Mouse (Mus musculus) heart, adult 18-20 months (tissue): ENCODE results near the gene Snupn. TPM values are rescaled to one million over a fixed set of nuclear protein-coding genes. Genes with fewer than 3 reads are reported as not detected.
A peak's percentile ranks its signal among the peaks of the same experiment; 100 is the strongest.
"Not testable (repeated sequence)": the region's sequence is repeated elsewhere in the genome, so short reads cannot be mapped to it uniquely, and the experiment has no call there.

Experiments used
- DNase-seq, 2 experiments: peaks; one replicate each; pipeline ENCODE4 v3.0.0; 2021 to 2022; ENCODE audit warnings: mixed read lengths in 1 of 2
- long read RNA-seq, 2 experiments: library from polyadenylated mRNA; stranded (forward); transcript quantifications; one replicate each; pipeline ENCODE4 v2.0.0; 2021
- total RNA-seq, 2 experiments: library from RNA; stranded (reverse); gene quantifications; 2 replicates each; pipeline ENCODE4 v1.2.3; 2021

Snupn gene
- 10 to 100 TPM; 10.6 to 11.2 TPM for total RNA-seq
- long read RNA-seq, experiment 1, transcript Snupn-201 (9 exons, 1,391 nt) = major isoform, 7 of 11 reads
- long read RNA-seq, experiment 1, partial matches to known transcripts = 3 of 11 reads
- long read RNA-seq, experiment 1, other reads (novel, unspliced or antisense) = 1 of 11 reads
- long read RNA-seq, experiment 2, transcript Snupn-201 (9 exons, 1,391 nt) = major isoform, 6 of 6 reads
- long read RNA-seq, experiment 2, partial matches to known transcripts = 0 of 6 reads
- long read RNA-seq, experiment 2, other reads (novel, unspliced or antisense) = 0 of 6 reads

DNA sequence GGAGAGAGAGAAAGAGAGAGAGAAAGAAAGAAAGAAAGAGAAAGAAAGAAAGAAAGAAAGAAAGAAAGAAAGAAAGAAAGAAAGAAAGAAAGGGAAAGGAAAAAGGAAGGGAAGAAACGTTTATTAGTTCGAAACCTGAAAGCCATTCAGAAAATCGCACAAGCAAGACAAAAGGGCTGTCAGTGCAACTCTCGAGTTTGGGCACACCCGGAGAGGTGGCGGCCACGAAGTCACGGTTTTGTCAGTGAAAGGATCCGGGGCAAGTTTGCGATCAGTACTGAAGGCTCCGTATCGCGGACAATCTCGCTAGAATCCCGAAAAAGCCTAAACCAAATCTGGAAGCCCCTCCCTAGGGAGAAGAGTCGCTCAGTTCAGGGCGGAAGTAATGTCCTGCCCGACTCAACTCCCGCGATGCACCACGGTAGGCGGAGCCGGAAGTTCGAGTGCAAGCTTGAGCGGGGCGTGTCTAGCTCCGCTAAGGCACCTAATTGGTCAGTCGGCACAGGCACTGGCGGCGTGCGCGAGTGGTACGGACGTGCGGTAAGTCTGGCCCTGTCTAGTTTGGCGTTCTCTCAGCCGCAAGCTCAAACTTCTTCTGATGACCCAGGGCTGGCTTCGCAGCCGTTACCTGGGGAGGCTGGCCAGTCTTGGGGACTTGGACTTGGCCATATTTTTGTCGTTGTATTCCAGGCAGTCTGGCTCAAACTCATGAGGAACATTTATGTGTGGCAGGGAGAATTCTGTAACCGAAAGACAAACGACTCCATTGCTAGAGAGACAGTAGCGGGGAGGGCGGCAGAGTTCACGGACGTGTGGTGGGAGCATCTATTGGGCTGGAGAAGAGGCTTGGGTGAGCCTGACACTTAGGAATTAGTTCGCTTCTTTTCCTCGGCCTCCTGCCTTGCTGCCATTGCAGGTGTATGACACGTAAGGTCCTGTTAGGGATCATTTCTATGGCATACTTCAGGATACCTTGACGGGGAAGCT is at the start of gene Snupn:
Snupn (plus strand) TSS at position 465 of the 987 bp plus-strand sequence.
- DNase-seq = peak; percentile 99

DNA sequence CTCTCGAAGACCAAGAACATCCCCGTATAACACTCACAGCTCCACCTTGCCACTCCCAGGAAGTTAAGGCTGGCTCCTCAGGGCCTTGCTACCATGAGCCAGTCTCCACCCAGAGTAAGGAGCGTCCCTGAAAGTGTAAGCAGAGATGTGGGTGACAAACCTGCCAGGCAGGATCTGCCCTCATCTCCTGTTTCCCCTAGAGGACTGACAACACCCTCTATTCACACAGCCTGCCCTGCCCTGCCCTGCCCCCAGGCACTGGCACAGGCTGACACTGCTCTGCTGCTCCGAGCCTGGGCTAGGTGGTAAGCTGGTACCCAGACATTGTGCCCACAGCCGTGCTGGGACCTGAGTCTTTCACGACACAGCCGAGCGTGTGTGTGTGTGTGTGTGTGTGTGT is 49.5 kb upstream of the Snupn start:
- DNase-seq = no peak

GRCm38 (mm10) chr9:56903662-56904061 is 47.0 kb upstream of the Snupn start:
- no peak for DNase-seq

- DNase-seq = peak in 1 of 2 experiments; percentile 28
Measured at GRCm38 (mm10) chr9:56907549-56907948, 43.1 kb upstream of the Snupn start.

- DNase-seq = not testable (repeated sequence)
Measured at GRCm38 (mm10) chr9:56909991-56910390, 40.7 kb upstream of the Snupn start.

GRCm38 (mm10) chr9:56911017-56911416 is 39.7 kb upstream of the Snupn start:
- no peak for DNase-seq

- no peak for DNase-seq
Measured at GRCm38 (mm10) chr9:56913991-56914390, 36.7 kb upstream of the Snupn start.

- no peak for DNase-seq
Measured at GRCm38 (mm10) chr9:56915116-56915515, 35.6 kb upstream of the Snupn start.

DNA sequence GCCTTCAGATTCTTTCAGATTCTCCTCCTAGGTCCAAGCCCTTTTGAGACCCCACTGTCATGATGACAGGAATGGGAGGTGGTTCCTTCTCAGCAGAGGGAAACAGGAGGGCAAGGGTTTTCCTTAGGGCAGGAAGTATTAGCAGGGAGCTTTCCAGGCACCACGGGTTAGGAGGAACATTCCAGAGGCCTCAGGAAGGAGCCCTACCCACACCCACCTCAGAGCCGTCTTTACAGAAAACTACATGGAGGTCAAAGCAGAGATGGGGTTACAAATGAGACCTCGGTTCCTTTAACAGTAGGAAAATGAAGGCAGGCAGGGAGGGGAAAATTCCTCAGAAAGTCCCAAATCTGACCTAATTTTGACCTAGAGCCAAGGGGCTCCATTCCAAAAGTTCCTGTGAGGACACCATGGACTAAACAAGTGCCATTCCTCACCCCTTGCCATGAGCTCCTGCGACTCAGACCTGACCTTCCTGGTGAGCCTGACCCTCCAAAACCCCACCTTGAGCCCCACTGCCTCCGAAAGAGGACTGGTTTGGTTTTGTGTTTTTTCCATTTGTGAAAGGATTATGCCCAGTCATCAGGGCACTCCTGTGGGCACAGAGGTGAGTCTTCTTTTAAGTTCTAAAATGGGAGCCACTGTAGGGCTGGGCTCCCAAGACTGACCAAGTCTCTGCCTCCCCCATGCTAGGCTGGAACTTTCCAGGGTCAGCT is 34.8 kb upstream of the Snupn start:
- DNase-seq = peak; percentile 62 to 71

DNA sequence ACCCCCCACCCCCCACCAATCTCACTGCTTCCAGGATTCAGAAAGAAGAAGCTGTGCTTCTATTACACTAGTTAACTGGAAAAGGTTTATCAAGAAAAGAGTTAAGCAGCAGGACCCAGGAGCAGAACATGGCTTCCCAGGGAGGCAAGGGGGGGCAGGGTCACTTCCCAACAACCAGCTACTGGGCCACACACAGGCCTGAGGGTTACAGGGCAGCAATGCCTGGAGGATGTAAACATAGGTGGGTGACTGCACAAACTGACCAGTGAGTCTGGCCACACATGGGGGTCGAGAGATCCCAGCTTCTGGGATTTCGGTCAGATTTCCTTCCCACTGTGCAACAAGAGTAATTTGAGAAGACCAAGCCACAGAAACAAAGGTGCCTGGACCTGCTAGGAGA is 33.5 kb upstream of the Snupn start:
- DNase-seq = no peak

- no peak for DNase-seq
Measured at GRCm38 (mm10) chr9:56918466-56918865, 32.2 kb upstream of the Snupn start.

GRCm38 (mm10) chr9:56922746-56923145 is 27.9 kb upstream of the Snupn start:
- DNase-seq = no peak

- DNase-seq = no peak
Measured at GRCm38 (mm10) chr9:56923841-56924650, 26.6 kb upstream of the Snupn start.

DNA sequence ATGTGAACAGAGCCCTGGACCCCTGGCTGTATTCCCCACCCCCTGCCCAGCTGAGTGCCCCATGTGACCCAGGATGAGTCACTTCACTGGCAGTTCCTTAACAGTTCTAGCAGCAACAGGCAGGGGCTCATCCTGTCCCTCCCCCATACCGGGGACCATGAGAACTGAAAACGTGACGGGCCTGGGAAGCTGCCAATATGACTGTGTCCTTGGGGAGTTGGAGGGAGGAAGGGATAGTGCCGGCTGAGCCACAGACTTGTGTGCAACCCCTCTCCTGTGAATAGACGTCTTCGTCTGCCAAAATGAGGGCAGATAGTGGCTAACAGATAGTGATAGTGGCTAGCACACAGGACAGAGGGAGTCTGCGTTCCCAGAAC is 26.0 kb upstream of the Snupn start:
- peak; percentile 94 to 96 for DNase-seq

DNA sequence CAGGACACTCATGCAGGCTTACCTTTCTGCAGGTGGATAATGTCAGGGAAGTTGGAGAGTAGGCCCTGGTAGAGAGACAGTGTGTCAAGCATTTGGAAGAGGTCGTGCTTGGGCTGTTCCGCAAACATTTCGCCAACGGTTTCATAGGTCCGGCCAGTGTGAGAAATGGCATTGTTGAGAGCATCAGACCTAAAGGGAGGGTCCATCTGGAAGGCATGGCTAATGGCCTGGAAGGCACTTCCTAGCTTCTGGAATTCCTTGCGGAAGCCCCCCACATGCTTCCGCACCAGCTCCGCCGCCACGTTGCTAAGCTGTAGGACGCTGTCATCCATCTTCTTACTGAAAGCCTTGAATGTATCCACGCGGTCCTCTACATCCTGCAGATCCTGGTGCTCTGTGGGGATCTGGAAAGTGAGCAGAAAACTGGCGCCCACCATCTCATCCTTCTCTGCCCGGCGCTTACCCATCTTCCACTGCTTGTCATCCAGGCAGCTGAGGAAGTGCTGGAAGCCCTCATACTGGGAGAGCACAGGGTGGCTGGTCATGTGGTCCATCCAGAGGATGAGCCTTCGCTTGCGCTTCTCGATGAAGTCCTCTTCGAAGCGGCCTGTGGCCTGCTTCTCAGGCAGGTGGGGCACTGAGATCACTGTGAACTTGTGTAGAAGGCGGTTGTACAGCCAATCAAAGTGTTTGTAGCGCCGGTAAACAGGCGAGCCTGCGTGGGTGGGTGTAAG is 25.2 kb upstream of the Snupn start:
- DNase-seq = peak; percentile 23 to 35

DNA sequence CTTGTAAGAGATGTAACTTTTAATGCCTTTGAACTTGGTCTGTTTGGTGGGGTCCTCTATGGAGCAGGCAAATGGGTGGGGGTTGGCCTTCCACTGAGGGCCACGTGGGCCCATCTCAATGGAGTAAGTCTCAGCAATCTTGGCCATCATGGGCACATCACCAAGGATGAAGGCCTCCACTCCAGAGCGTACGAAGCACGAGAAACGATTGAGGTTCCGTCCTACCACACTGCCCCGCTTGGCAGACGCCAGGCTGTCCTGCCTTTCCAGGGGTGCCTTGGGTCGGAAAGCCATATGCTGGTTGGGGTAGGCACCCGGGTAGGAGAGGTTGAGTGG is 24.7 kb upstream of the Snupn start:
- DNase-seq = no peak

DNA sequence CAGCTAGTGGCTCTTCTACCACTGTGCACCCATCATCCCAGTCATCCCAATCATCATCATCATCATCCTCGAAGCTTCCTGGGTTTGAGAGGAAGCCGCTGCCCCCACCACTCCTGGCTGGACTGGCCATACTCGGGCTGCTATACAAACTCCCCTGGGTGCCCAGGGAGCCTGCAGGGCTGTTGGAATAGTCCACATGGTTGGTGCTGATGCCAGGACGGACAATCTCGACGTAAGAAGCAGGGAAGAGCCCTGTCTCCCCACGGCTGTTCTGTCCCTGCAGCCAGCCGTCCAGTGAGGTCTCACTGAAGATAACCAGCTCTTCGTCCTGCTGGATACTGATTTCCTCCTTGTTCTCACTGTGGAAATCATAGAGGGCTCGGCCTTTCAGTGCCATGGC is 24.3 kb upstream of the Snupn start:
- no peak for DNase-seq

DNA sequence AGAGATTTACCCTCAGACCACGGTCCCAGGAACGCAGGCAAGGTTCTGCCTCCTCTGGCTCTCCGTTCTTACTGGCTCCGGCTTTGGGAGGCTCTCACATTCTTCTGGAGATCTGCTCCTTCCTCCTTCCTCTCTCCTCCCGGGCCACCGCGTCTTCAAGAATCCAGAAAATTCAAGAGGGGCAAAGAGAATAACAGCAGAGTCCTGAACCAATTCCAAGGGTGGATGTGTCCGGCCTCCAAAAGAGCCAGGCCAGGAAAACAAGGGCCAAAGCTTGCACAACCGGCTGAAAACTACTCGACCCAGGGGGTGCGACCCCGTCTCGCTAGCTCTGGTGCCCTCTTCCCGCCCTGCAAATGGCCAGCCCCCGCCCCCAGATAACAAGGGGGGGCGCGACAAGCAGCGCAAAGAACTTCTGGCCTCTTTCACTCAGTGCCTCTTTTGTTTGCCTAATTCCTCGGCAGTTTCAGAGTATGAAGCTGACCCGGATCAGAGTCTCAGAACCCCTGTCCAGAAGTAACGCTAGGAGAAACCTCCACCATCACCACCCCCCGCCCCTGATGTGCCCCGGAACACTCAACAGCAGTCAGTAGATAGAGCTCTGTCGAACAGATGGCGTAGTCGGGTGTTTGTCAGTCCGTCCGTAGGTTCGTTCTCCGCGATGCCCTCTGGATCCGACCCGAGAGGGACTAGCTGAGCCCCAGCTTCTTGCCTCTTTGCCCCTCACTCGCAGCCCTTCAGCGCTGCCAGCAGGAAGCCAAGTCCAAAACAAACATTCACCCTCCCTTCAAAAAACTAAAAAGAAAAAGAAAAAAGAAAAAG is 23.3 kb upstream of the Snupn start:
- peak; percentile 79 to 85 for DNase-seq

- DNase-seq = peak; percentile 96 to 98
Measured at GRCm38 (mm10) chr9:56928041-56928811, 22.5 kb upstream of the Snupn start, which contains the start of gene Snx33. Gene Snx33 (minus strand): TSS chr9:56928371.
